Mouse (Mus musculus) CH12.LX (cell line): ENCODE results near the gene Wnt11. TPM values are rescaled to one million over a fixed set of nuclear protein-coding genes. Genes with fewer than 3 reads are reported as not detected.

ENCODE experiments used
- DNase-seq: peaks from one replicate; pipeline ENCODE4 v3.0.0-alpha.2; 2013; ENCODE audit errors: extremely low read depth
- H3K27ac ChIP-seq: 2 replicates; pipeline ENCODE4 v1.5.1; 2012; ENCODE audit warnings: low read depth, mild to moderate bottlenecking, control low read depth, moderate library complexity; ENCODE audit not compliant: insufficient read depth
- H3K27me3 ChIP-seq: replicated peaks from 2 replicates; pipeline ENCODE3; 2012; ENCODE audit warnings: inconsistent platforms
- H3K36me3 ChIP-seq, 2 experiments: replicated peaks in 1 of 2; 2 replicates each; pipeline versions ENCODE3 to v1.6.1; 2012; ENCODE audit warnings: inconsistent platforms in 1 of 2, low read length in 1 of 2, mild to moderate bottlenecking in 1 of 2, mixed read lengths in 1 of 2, moderate library complexity in 1 of 2; ENCODE audit not compliant: control insufficient read depth in 1 of 2, insufficient read depth in 1 of 2
- H3K4me1 ChIP-seq, 2 experiments: 2 replicates each; pipeline ENCODE4 v1.6.1; 2012; ENCODE audit warnings: inconsistent platforms in 1 of 2, moderate library complexity in 1 of 2; ENCODE audit not compliant: insufficient read depth in 2 of 2, control insufficient read depth in 1 of 2
- H3K4me2 ChIP-seq: 2 replicates; pipeline ENCODE4 v1.6.1; 2012; ENCODE audit warnings: low read depth, mild to moderate bottlenecking, control low read depth; ENCODE audit not compliant: poor library complexity, insufficient read depth, severe bottlenecking
- H3K4me3 ChIP-seq, 3 experiments: fragments of 150-350 bp in 1 of 3; sonication (generic) in 1 of 3; replicated peaks in 1 of 3; 2 replicates each; pipeline versions ENCODE3 to v1.5.1; 2011 to 2012; ENCODE audit warnings: low read depth in 2 of 3, low read length in 2 of 3, mild to moderate bottlenecking in 2 of 3, moderate library complexity in 2 of 3, control low read depth in 1 of 3, improper control_type of control experiment in 1 of 3, inconsistent platforms in 1 of 3, mixed read lengths in 1 of 3; ENCODE audit not compliant: poor library complexity in 1 of 3
- H3K79me2 ChIP-seq: replicated peaks from 2 replicates; pipeline ENCODE4 v1.6.1; 2012; ENCODE audit warnings: mild to moderate bottlenecking, moderate library complexity; ENCODE audit not compliant: control insufficient read depth, poor library complexity, insufficient read depth, severe bottlenecking; ENCODE audit errors: extremely low read depth
- H3K9ac ChIP-seq: 2 replicates; pipeline ENCODE4 v1.6.1; 2012; ENCODE audit warnings: low read depth, mild to moderate bottlenecking, control low read depth, moderate library complexity; ENCODE audit not compliant: insufficient read depth
- H3K9me3 ChIP-seq: replicated peaks from 2 replicates; pipeline ENCODE3; 2012; ENCODE audit warnings: low read length, inconsistent platforms, mixed read lengths
- CHD1 ChIP-seq: IDR thresholded peaks from 2 replicates; pipeline ENCODE4 v1.6.1; 2012; ENCODE audit warnings: low read depth, low read length, improper control_type of control experiment, inconsistent platforms
- ELF1 ChIP-seq: IDR thresholded peaks from 2 replicates; pipeline ENCODE4 v1.6.1; 2014; ENCODE audit warnings: low read depth, mild to moderate bottlenecking, inconsistent platforms, low read length, improper control_type of control experiment
- ETS1 ChIP-seq: conservative IDR thresholded peaks from 2 replicates; pipeline ENCODE4 v1.6.1; 2012; ENCODE audit warnings: low read depth, mild to moderate bottlenecking, inconsistent platforms, low read length, improper control_type of control experiment, moderate library complexity
- IRF4 ChIP-seq: IDR thresholded peaks from 2 replicates; pipeline ENCODE4 v1.6.1; 2014; ENCODE audit warnings: low read depth, mild to moderate bottlenecking, inconsistent platforms, low read length, improper control_type of control experiment
- JUN ChIP-seq: IDR thresholded peaks from 2 replicates; pipeline ENCODE4 v1.6.1; 2011; ENCODE audit warnings: low read depth, mild to moderate bottlenecking, low read length, improper control_type of control experiment, moderate library complexity; ENCODE audit not compliant: insufficient read depth
- JUND ChIP-seq: conservative IDR thresholded peaks from 2 replicates; pipeline ENCODE4 v1.6.1; 2011; ENCODE audit warnings: low read depth, low read length, improper control_type of control experiment
- KAT2A ChIP-seq: IDR thresholded peaks from 2 replicates; pipeline ENCODE4 v1.6.1; 2012; ENCODE audit warnings: low read length, improper control_type of control experiment, inconsistent platforms; ENCODE audit not compliant: insufficient replicate concordance
- MAX ChIP-seq: IDR thresholded peaks from 2 replicates; pipeline ENCODE4 v1.6.1; 2011; ENCODE audit warnings: low read length, improper control_type of control experiment
- MYC ChIP-seq: IDR thresholded peaks from 2 replicates; pipeline ENCODE4 v1.6.1; 2011; ENCODE audit warnings: low read depth, mild to moderate bottlenecking, improper control_type of control experiment, low read length
- NRF1 ChIP-seq: IDR thresholded peaks from 2 replicates; pipeline ENCODE4 v1.6.1; 2014; ENCODE audit warnings: low read depth, mild to moderate bottlenecking, inconsistent platforms, low read length, improper control_type of control experiment, moderate library complexity
- PAX5 ChIP-seq: IDR thresholded peaks from 2 replicates; pipeline ENCODE4 v1.6.1; 2012; ENCODE audit warnings: low read length, inconsistent platforms, mixed read lengths
- RCOR1 ChIP-seq: conservative IDR thresholded peaks from 2 replicates; pipeline ENCODE4 v1.6.1; 2012; ENCODE audit warnings: low read depth, mild to moderate bottlenecking, inconsistent platforms, low read length, improper control_type of control experiment
- SIN3A ChIP-seq: IDR thresholded peaks from 2 replicates; pipeline ENCODE4 v1.6.1; 2012; ENCODE audit warnings: low read length, improper control_type of control experiment, inconsistent platforms
- TBP ChIP-seq: conservative IDR thresholded peaks from 2 replicates; pipeline ENCODE4 v1.6.1; 2011; ENCODE audit warnings: low read depth, low read length, improper control_type of control experiment
- TCF12 ChIP-seq: IDR thresholded peaks from 2 replicates; pipeline ENCODE4 v1.6.1; 2014; ENCODE audit warnings: low read depth, mild to moderate bottlenecking, inconsistent platforms, low read length, improper control_type of control experiment
- UBTF ChIP-seq: IDR thresholded peaks from 2 replicates; pipeline ENCODE4 v1.6.1; 2012; ENCODE audit warnings: low read depth, mild to moderate bottlenecking, inconsistent platforms, low read length, improper control_type of control experiment, moderate library complexity
- USF2 ChIP-seq: conservative IDR thresholded peaks from 2 replicates; pipeline ENCODE4 v1.6.1; 2011; ENCODE audit warnings: low read depth, low read length, improper control_type of control experiment
- ZKSCAN1 ChIP-seq: IDR thresholded peaks from 2 replicates; pipeline ENCODE4 v1.6.1; 2012; ENCODE audit warnings: low read depth, inconsistent platforms, low read length, improper control_type of control experiment, borderline replicate concordance
- ZNF384 ChIP-seq: IDR thresholded peaks from 2 replicates; pipeline ENCODE4 v1.6.1; 2012; ENCODE audit warnings: low read depth, low read length, improper control_type of control experiment, inconsistent platforms
- dilution Hi-C: fragments of 300-500 bp; cut with MboI; formaldehyde crosslinking; loops from 2 replicates; pipeline ENCODE4 v1.14.3; 2020; ENCODE audit warnings: low sequenced_read_pairs; ENCODE audit not compliant: extremely low pct_unique_long_range_greater_than_20kb, extremely low pct_ligation_motif_present
- in situ Hi-C: fragments of 300-500 bp; cut with MboI; formaldehyde crosslinking; loops from 3 replicates; pipeline ENCODE4 v1.14.3; 2019; ENCODE audit warnings: low sequenced_read_pairs, low pct_ligation_motif_present, low pct_unique_long_range_greater_than_20kb, mixed read lengths
- polyA plus RNA-seq: library from polyadenylated mRNA; unstranded; fragments of >175 nt; gene quantifications from 2 replicates; pipeline ENCODE4 v1.2.1, GENCODE M21; 2012; ENCODE audit warnings: low read depth; ENCODE audit not compliant: insufficient read length
- total RNA-seq, 2 experiments: library from RNA; depleted of rRNA; stranded (reverse); fragments of 300-350 nt in 1 of 2; fragments of >200 nt in 1 of 2; gene quantifications; 2 replicates each; pipeline ENCODE4 v1.2.3; 2012 to 2014

The Wnt11 gene
- total and polyA plus RNA-seq, 3 experiments, result 0.21 TPM; not detected in 2

GRCm38 (mm10) chr7:98855388-98855787 is 20.5 kb downstream of the Wnt11 start:
- Histone ChIP-seq H3K9ac (no peak overlapping the region), H3K4me2 (no peak overlapping the region), H3K36me3 (no peaks in the 10 kb centered on the region), H3K4me1 (peaks cover 11 to 20% of the 10 kb centered on the region in 2 experiments), H3K27ac (no peak overlapping the region), H3K4me3 (no peak overlapping the region), H3K79me2 (no peaks in the 10 kb centered on the region), H3K9me3 (peaks cover 7% of the 10 kb centered on the region), H3K27me3 (peaks cover 19% of the 10 kb centered on the region)
- in situ Hi-C loops (no loop called here), dilution Hi-C loops (no loop called here)
- no peak for TF ChIP-seq MYC
- no peak for TF ChIP-seq USF2
- TF ChIP-seq NRF1, result no peak
- no peak for TF ChIP-seq KAT2A
- no peak for TF ChIP-seq ZNF384
- TF ChIP-seq JUN, result no peak
- TF ChIP-seq ELF1, result no peak
- no peak for TF ChIP-seq ZKSCAN1
- no peak for TF ChIP-seq TCF12
- no peak for TF ChIP-seq IRF4
- TF ChIP-seq RCOR1, result no peak
- TF ChIP-seq JUND, result no peak
- DNase-seq, result no peak

GRCm38 (mm10) chr7:98856128-98856527 is 21.2 kb downstream of the Wnt11 start:
- DNase-seq, result no peak
- Histone ChIP-seq H3K4me2 (no peak overlapping the region), H3K27me3 (peaks cover 18% of the 10 kb centered on the region), H3K36me3 (no peaks in the 10 kb centered on the region), H3K27ac (no peak overlapping the region), H3K9ac (no peak overlapping the region), H3K9me3 (no peaks in the 10 kb centered on the region), H3K4me1 (peaks cover 11 to 24% of the 10 kb centered on the region in 2 experiments), H3K79me2 (no peaks in the 10 kb centered on the region), H3K4me3 (no peak overlapping the region)
- in situ Hi-C loops, result no loop called here
- dilution Hi-C loops, result no loop called here
- TF ChIP-seq ZKSCAN1 (no peak), CHD1 (no peak), ETS1 (no peak), PAX5 (no peak), IRF4 (no peak), SIN3A (no peak), TBP (no peak), UBTF (no peak), MAX (no peak)
- TF ChIP-seq, all 38 proteins: peak for 0
